Mouse (Mus musculus) cerebral cortex, adult 2 months (tissue): ENCODE measurements around the gene Atmin.

ENCODE experiments used
- WGBS: fragments of 180-500 bp; shearing (Covaris S2); methylation state at CpG from one replicate; pipeline ENCODE4 v1.1.7; 2018; 5-methylcytosine and 5-hydroxymethylcytosine counted together

The Atmin gene

DNA sequence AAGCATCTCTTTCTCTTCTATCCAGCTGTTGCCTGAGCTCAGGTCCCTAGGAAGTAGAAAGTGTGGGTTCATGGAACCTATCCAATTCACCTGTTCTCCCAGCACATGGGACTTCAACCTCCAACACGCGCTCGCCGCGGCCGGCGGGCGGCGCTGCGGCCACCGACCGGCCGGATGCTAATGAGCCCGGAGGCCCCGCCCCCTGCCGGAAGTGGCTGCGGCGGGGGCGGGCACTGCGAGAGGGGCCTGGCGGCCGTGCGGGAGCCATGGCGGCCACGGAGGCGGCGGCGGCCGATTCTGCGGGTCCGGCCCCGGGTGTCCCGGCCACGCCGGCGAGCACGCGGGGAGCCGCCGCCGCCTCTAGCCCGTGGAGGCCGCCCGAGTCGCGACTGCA, at the start of gene Atmin:
Gene Atmin (plus strand): TSS at position 233 of the 394 bp plus-strand sequence.
- under 1% methylated on average over 46 of the region's 46 CpGs for WGBS

GRCm38 (mm10) chr8:116893938-116894337, 49.3 kb upstream of the Atmin start:
- WGBS: 88% methylated on average over 11 of the region's 11 CpGs

GRCm38 (mm10) chr8:116895521-116895920, 47.7 kb upstream of the Atmin start:
- 83% methylated on average over 6 of the region's 6 CpGs for WGBS

GRCm38 (mm10) chr8:116904736-116905135, 38.5 kb upstream of the Atmin start:
- whole genome bisulfite sequencing: 91% methylated on average over 4 of the region's 4 CpGs

GRCm38 (mm10) chr8:116905252-116905651, 37.9 kb upstream of the Atmin start:
- WGBS: 79% methylated on average over 4 of the region's 4 CpGs

DNA sequence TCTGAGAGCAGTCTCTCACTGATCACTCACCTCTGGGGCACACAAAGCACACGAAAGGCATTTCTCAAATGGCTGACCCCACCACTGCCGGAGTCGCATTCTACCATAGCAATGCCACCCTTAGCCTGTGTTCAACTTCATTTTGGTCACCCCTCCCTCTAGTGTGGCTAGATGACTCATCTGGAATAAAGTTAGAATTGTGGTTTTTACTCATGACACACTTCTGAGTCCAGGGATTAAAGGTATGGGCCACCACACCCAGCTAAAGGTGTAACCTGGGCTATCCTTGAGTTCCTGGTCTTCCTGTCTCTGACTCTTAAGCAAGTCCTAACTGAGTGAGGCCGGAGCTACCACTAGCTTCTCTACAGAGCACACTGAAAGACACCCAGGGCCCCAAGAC, 37.4 kb upstream of the Atmin start:
- WGBS: 95% methylated on average over 4 of the region's 4 CpGs

DNA sequence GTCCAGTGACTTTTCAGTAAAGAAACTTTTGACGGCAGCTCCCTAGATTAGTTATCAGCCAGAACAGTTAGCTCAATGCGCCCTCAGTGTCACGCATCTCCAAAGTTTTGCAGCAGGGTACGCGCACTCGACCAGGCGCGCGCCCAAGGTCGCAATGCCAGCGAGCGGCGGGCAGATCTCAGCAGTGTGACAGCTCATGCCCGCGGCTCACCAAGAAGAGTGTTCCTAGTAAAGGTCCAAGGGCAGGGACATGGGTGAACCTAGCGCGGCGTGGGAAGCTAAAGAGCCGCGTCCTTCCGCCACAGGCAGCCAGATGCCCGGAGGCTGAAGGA, 22.2 kb upstream of the Atmin start:
- WGBS: 1% methylated on average over 22 of the region's 22 CpGs

DNA sequence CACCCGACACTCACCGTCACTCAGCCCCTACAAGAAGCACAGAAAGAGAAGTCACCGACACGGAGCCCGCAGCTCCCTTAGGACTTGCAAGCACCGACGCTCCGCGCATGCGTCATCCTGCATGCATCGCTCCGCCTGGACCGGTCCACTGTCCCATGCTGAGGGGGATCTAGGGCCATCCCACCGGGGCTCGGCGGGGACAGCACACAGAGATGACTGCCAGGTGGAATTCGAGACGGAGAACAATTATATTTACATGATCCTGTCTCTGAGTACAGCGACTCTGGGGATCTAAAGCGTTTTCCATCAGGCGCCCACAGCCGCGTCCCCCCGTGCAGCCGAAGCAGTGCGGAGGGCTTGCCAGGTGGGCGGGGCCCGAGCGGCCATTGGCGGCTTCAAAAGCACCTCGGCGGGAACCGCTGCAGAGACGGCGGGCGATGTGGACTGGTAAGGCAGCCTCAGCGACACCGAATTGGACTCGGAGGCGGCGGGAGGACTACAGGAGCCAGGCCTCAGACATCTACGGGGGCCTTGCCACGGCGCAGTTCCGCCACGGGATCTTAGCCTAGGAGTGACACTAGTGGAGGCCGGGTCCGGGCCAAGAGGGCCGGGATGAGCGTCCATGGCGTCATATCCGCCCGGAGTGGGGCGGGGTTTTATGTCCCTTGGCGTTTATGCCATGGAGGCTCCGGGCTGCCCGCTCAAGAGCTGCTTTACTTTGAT, 21.7 kb upstream of the Atmin start, which contains the start of the genes Cmc2 and Cenpn:
Gene Cmc2 (minus strand): TSS at position 119 of the 723 bp plus-strand sequence.
Gene Cenpn (plus strand): TSS at position 394 of the 723 bp plus-strand sequence.
- under 1% methylated on average over 57 of the region's 57 CpGs for WGBS

- 32% methylated on average over 17 of the region's 17 CpGs for WGBS
These were observed 21.0 kb upstream of the Atmin start for GRCm38 (mm10) chr8:116922060-116922757.

- 93% methylated on average over 8 of the region's 8 CpGs for WGBS
These were observed 19.7 kb upstream of the Atmin start for GRCm38 (mm10) chr8:116923526-116923925.

GRCm38 (mm10) chr8:116927880-116928279, 15.3 kb upstream of the Atmin start:
- 78% methylated on average over 9 of the region's 9 CpGs for WGBS

DNA sequence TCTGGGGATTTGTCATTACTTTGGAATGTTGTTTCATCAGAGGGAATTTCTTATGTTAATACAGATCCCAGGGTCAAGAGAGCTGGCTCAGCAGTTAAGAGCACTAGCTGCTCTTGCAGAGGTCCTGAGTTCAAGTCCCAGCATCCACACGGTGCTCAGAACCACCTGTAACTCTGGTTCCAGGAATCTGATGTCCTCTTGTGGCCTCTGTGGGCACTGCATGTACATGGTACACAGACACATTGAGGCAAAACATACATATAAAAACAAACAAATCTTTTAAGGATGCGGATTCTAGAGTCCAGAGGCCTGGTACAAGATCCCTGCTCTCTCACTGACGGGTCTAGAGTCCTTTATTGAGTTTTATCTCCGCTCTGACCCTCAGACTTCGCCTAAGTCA, 14.6 kb upstream of the Atmin start:
- WGBS: 92% methylated on average over 5 of the region's 5 CpGs

DNA sequence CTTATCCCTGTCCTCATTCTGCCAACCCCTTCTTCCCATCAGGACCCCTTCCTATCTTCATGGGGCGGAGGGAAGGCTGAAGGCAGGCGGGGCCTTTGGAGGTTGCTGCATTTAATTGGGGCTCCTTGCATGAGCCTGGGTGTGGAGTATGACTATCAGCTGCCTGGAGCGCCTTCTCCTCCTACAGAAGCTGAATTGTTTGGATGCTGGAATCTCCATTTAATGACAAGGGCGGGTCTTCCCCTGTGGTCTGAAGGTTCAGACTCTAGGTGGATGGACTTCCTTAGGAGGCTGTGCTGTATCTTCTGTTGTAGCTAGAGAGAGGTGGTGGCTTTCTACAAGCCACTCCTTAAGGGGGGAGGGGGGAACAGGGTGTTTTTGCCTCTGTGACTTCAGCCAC, 8.2 kb upstream of the Atmin start:
- 96% methylated on average over 4 of the region's 4 CpGs for WGBS

GRCm38 (mm10) chr8:116935506-116935905, 7.7 kb upstream of the Atmin start:
- WGBS: 85% methylated on average over 6 of the region's 6 CpGs

GRCm38 (mm10) chr8:116942284-116943058, 722 bp upstream of the Atmin start:
- 60% methylated on average over 12 of the region's 12 CpGs for WGBS

DNA sequence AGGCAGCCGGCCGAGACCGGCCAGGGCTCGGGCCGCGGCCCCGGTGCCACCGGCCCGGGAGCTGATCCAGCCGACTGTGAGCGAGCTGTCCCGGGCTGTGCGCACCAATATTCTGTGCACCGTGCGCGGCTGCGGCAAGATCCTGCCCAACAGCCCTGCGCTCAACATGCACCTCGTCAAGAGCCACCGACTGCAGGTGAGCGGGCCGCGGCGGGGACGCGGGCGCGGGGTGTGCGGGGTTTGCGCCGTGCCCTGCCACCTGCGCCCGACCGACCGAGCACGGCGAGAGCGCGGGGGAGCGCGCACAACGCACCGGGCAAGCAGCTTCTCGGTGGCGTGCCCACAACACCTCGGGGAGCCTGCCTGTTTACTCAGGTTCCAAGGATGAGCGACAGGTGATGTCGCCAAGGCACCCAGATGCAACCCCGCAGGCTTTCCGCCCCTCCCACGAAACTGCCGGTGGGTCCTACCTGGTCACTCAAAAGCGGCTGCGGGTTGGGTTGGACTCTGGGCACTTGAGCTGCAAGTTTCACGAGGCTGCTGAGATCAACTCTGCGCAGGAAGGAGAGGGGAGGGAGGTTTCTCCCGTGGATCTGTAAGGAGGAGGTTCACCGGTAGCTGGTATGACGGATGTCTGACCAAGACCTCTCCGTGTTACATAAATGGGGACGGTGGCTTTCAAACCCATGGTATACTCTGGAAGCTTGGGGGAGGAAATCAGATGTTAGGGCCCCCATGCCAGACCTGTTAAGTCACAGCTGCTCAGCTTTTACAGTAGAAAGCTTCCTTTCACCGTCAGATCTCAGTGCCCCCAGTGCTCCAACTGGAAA, 577 bp downstream of the Atmin start:
- WGBS: under 1% methylated on average over 62 of the region's 62 CpGs

DNA sequence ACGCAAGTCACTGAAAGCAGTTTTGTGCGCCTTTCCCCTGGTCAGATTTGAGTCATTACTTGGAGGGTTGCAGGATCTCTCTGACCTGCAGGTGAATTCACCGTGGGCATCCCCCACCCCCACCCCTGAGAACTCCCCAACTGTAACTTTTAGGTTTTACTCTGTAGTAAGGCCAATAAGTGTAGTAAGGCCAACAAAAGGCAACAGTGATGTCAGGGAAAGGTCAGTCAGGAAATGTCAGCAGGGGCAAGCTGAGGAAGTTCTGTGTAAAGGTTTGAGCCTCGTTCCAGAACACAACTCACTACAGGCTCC, 1.1 kb downstream of the Atmin start:
- 8% methylated on average over 4 of the region's 4 CpGs for whole genome bisulfite sequencing

- 87% methylated on average over 9 of the region's 9 CpGs for WGBS
These were observed 2.1 kb downstream of the Atmin start for GRCm38 (mm10) chr8:116945169-116945910.

- WGBS: 43% methylated on average over 21 of the region's 21 CpGs
These were observed 3.2 kb downstream of the Atmin start for GRCm38 (mm10) chr8:116946268-116946838.

GRCm38 (mm10) chr8:116946851-116947250, 3.7 kb downstream of the Atmin start:
- WGBS: 69% methylated on average over 6 of the region's 6 CpGs

DNA sequence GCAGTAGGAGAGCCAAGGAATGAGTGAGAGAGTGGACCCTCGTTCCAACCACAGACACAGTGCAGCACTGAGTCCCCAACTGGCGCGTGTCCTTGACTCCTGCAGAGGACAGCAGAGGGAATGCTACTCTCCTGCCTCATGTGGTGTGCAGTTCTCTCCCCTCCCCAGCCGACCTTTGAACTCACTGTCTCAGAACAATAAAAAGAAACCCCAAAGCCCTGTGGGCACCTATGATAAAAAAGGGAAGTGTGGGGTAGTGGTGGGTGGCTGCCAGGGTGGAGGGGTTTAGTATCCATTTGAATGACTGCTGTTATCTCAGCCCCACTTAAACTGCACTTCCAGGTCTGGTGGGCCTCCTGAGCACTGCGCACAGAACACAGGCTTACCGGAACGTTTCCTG, 4.4 kb downstream of the Atmin start:
- 88% methylated on average over 7 of the region's 7 CpGs for WGBS
